Mouse (Mus musculus) embryonic fibroblast, embryonic 13.5 days (primary cell): ENCODE data around the gene Mettl26.

Experiments used
- CTCF ChIP-seq: IDR thresholded peaks from 2 replicates; pipeline ENCODE4 v1.5.1; 2011; ENCODE audit warnings: mild to moderate bottlenecking, control low read depth, low read length, moderate library complexity, borderline replicate concordance; ENCODE audit not compliant: insufficient read depth
- POLR2A ChIP-seq: IDR thresholded peaks from 2 replicates; pipeline ENCODE4 v1.6.1; 2011; ENCODE audit warnings: low read depth, mild to moderate bottlenecking, control low read depth, low read length, moderate library complexity

DNA sequence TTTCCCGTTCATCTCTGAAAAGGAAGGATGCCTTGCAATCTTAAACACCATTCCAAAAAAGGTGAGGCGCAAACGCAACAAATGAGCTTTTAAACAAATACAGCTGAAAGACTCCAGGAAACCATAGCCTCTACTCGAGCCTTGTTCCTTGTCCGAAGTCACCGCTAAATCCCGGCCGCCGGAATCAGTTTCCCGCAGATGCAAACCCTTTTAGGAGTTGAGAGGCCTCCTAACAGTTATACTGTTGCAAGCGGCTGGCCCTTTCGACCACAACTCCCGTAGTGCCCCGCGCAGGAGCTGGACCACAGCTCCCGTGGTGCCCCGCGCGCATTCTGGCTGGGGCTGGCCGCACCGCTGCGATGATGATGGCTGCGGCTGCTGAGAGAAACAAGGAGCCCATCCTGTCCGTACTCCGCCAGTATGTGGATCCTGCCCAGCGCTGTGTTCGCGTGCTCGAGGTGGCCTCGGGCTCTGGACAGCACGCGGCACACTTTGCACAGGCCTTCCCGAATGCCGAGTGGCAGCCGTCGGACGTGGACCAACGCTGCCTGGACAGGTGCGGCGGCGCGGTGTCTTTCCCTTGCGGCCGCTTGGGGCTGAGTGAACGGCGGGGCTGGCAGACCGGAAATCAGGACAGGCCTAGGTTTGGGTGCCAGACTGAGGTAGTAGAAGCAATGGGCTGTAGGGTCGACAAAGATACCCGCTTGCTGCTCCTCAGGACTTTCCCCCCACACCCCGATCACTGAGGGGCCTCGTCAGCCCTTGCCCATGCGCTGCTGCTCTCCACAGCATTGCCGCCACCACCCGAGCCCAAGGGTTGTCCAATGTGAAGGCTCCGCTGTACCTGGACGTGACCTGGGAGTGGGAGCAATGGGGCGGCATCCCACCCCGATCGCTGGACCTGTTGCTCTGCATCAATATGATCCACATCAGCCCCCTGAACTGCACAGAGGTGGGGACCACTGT, 580 bp downstream of the Mettl26 start:
- TF ChIP-seq POLR2A (peak; percentile 90), CTCF (no peak)
